Mouse (Mus musculus): ENCODE measurements around the gene Phf23. TPM values are rescaled to one million over a fixed set of nuclear protein-coding genes. Genes with fewer than 3 reads are reported as not detected.
A peak's percentile ranks its signal among the peaks of the same experiment; 100 is the strongest.

Gene Phf23
- polyA plus RNA-seq, 1 experiment, result 75.6 TPM

GRCm38 (mm10) chr11:69984431-69984830, 11.1 kb upstream of the Phf23 start:
- H3K36me3 ChIP-seq (ENCODE audit: control insufficient read depth, insufficient read depth, low read length, poor library complexity, severe bottlenecking), result peaks cover 17% of the 10 kb centered on the region
- no peaks in the 10 kb centered on the region for H3K9me3 ChIP-seq (replicated peaks; ENCODE audit: control insufficient read depth, insufficient read depth, low read length, poor library complexity, severe bottlenecking)
- no peaks in the 10 kb centered on the region for H3K27me3 ChIP-seq (ENCODE audit: control insufficient read depth, insufficient read depth, low read length, poor library complexity, severe bottlenecking)
- no peak overlapping the region for H3K9ac ChIP-seq (ENCODE audit: low read depth, poor library complexity, severe bottlenecking)
- H3K4me1 ChIP-seq (ENCODE audit: control insufficient read depth, insufficient read depth, low read length), result no peaks in the 10 kb centered on the region
- no peak for TF ChIP-seq POLR2A (IDR thresholded peaks at IDR 0.05; ENCODE audit: insufficient read depth, low read length)
- no peak for TF ChIP-seq CTCF (IDR thresholded peaks at IDR 0.05; ENCODE audit: low read depth, low read length)
- no peak for TF ChIP-seq EP300 (IDR thresholded peaks at IDR 0.05; ENCODE audit: insufficient read depth, low read depth, low read length)
- H3K4me3 ChIP-seq (ENCODE audit: low read depth, low read length), result no peak overlapping the region
- no peak overlapping the region for H3K27ac ChIP-seq (ENCODE audit: insufficient read depth, low read length)

GRCm38 (mm10) chr11:69989949-69990348, 5.6 kb upstream of the Phf23 start:
- Histone ChIP-seq H3K36me3 (ENCODE audit: control insufficient read depth, insufficient read depth, low read length, poor library complexity, severe bottlenecking) (peaks cover 11% of the 10 kb centered on the region), H3K4me1 (ENCODE audit: control insufficient read depth, insufficient read depth, low read length) (no peaks in the 10 kb centered on the region), H3K27ac (ENCODE audit: insufficient read depth, low read length) (0 out of 2 replicates have a peak overlapping the region, but pooled peaks have one; percentile 21), H3K4me3 (ENCODE audit: low read depth, low read length) (no peak overlapping the region), H3K9me3 (replicated peaks; ENCODE audit: control insufficient read depth, insufficient read depth, low read length, poor library complexity, severe bottlenecking) (no peaks in the 10 kb centered on the region), H3K9ac (ENCODE audit: low read depth, poor library complexity, severe bottlenecking) (no peak overlapping the region), H3K27me3 (ENCODE audit: control insufficient read depth, insufficient read depth, low read length, poor library complexity, severe bottlenecking) (no peaks in the 10 kb centered on the region)
- TF ChIP-seq POLR2A (IDR thresholded peaks at IDR 0.05; ENCODE audit: insufficient read depth, low read length) (no peak), EP300 (IDR thresholded peaks at IDR 0.05; ENCODE audit: insufficient read depth, low read depth, low read length) (no peak), CTCF (IDR thresholded peaks at IDR 0.05; ENCODE audit: low read depth, low read length) (no peak)

- no peaks in the 10 kb centered on the region for H3K9me3 ChIP-seq (replicated peaks; ENCODE audit: control insufficient read depth, insufficient read depth, low read length, poor library complexity, severe bottlenecking)
- peak within 1 kb of the TSS; percentile 89 for H3K27ac ChIP-seq (ENCODE audit: insufficient read depth, low read length)
- no peaks in the 10 kb centered on the region for H3K27me3 ChIP-seq (ENCODE audit: control insufficient read depth, insufficient read depth, low read length, poor library complexity, severe bottlenecking)
- peak within 1 kb of the TSS; percentile 97 for H3K9ac ChIP-seq (ENCODE audit: low read depth, poor library complexity, severe bottlenecking)
- TF ChIP-seq CTCF (IDR thresholded peaks at IDR 0.05; ENCODE audit: low read depth, low read length) (no peak), POLR2A (IDR thresholded peaks at IDR 0.05; ENCODE audit: insufficient read depth, low read length) (peak; percentile 23), EP300 (IDR thresholded peaks at IDR 0.05; ENCODE audit: insufficient read depth, low read depth, low read length) (peak; percentile 78)
- no peaks in the 10 kb centered on the region for H3K4me1 ChIP-seq (ENCODE audit: control insufficient read depth, insufficient read depth, low read length)
- H3K36me3 ChIP-seq (ENCODE audit: control insufficient read depth, insufficient read depth, low read length, poor library complexity, severe bottlenecking), result 0 out of 2 replicates have a peak, but pooled peaks cover 5% of the 10 kb centered on the region
- H3K4me3 ChIP-seq (ENCODE audit: low read depth, low read length), result peak within 1 kb of the TSS; percentile 99
Observed at GRCm38 (mm10) chr11:69990850-69991691, 4.5 kb upstream of the Phf23 start, which contains the start of gene Gabarap. Gabarap (plus strand) TSS chr11:69991143.

GRCm38 (mm10) chr11:69991711-69992110, 3.9 kb upstream of the Phf23 start:
- H3K4me1 ChIP-seq (ENCODE audit: control insufficient read depth, insufficient read depth, low read length), result no peaks in the 10 kb centered on the region
- 0 out of 2 replicates have a peak, but pooled peaks cover 3% of the 10 kb centered on the region for H3K36me3 ChIP-seq (ENCODE audit: control insufficient read depth, insufficient read depth, low read length, poor library complexity, severe bottlenecking)
- H3K9ac ChIP-seq (ENCODE audit: low read depth, poor library complexity, severe bottlenecking), result peak overlapping the region; percentile 97
- peak overlapping the region; percentile 99 for H3K4me3 ChIP-seq (ENCODE audit: low read depth, low read length)
- TF ChIP-seq EP300 (IDR thresholded peaks at IDR 0.05; ENCODE audit: insufficient read depth, low read depth, low read length) (no peak), CTCF (IDR thresholded peaks at IDR 0.05; ENCODE audit: low read depth, low read length) (no peak), POLR2A (IDR thresholded peaks at IDR 0.05; ENCODE audit: insufficient read depth, low read length) (no peak)
- H3K9me3 ChIP-seq (replicated peaks; ENCODE audit: control insufficient read depth, insufficient read depth, low read length, poor library complexity, severe bottlenecking), result no peaks in the 10 kb centered on the region
- 0 out of 2 replicates have a peak overlapping the region, but pooled peaks have one; percentile 32 for H3K27ac ChIP-seq (ENCODE audit: insufficient read depth, low read length)
- H3K27me3 ChIP-seq (ENCODE audit: control insufficient read depth, insufficient read depth, low read length, poor library complexity, severe bottlenecking), result no peaks in the 10 kb centered on the region

- Histone ChIP-seq H3K36me3 (ENCODE audit: control insufficient read depth, insufficient read depth, low read length, poor library complexity, severe bottlenecking) (peaks cover 3% of the 10 kb centered on the region; the same call in 1 of the 2 replicates), H3K4me3 (ENCODE audit: low read depth, low read length) (no peak overlapping the region)
Observed at GRCm38 (mm10) chr11:69992396-69992795, 3.2 kb upstream of the Phf23 start.

DNA sequence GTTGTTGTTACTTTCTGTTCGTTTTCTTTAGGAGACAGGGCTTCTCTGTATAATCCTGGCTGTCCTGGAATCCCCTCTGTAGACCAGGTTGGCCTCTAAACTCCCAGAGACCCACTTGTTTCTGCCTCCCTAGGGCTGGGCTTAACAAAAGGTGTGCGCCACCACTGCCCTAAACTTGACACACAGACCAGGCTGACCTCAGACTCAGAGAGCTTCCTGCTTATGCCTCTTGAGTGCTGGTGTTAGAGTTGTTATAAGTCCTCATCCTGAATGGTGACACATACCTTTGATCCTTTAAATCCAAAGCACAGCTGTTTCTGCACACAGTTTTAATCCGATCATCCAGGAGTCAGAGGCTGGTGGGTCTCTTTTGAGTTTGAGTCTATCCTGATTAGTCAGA, 2.6 kb upstream of the Phf23 start:
- no peak overlapping the region for H3K4me3 ChIP-seq (ENCODE audit: low read depth, low read length)
- peaks cover 8% of the 10 kb centered on the region for H3K36me3 ChIP-seq (ENCODE audit: control insufficient read depth, insufficient read depth, low read length, poor library complexity, severe bottlenecking)
- no peaks in the 10 kb centered on the region for H3K27me3 ChIP-seq (ENCODE audit: control insufficient read depth, insufficient read depth, low read length, poor library complexity, severe bottlenecking)
- H3K9ac ChIP-seq (ENCODE audit: low read depth, poor library complexity, severe bottlenecking), result no peak overlapping the region
- H3K4me1 ChIP-seq (ENCODE audit: control insufficient read depth, insufficient read depth, low read length), result no peaks in the 10 kb centered on the region
- TF ChIP-seq CTCF (IDR thresholded peaks at IDR 0.05; ENCODE audit: low read depth, low read length) (no peak), POLR2A (IDR thresholded peaks at IDR 0.05; ENCODE audit: insufficient read depth, low read length) (no peak), EP300 (IDR thresholded peaks at IDR 0.05; ENCODE audit: insufficient read depth, low read depth, low read length) (no peak)
- H3K9me3 ChIP-seq (replicated peaks; ENCODE audit: control insufficient read depth, insufficient read depth, low read length, poor library complexity, severe bottlenecking), result no peaks in the 10 kb centered on the region
- no peak overlapping the region for H3K27ac ChIP-seq (ENCODE audit: insufficient read depth, low read length)

More at GRCm38 (mm10) chr11:69992396-69992795, 3.2 kb upstream of the Phf23 start:
- no peaks in the 10 kb centered on the region for H3K9me3 ChIP-seq (replicated peaks; ENCODE audit: control insufficient read depth, insufficient read depth, low read length, poor library complexity, severe bottlenecking)
- H3K27me3 ChIP-seq (ENCODE audit: control insufficient read depth, insufficient read depth, low read length, poor library complexity, severe bottlenecking), result no peaks in the 10 kb centered on the region
- H3K9ac ChIP-seq (ENCODE audit: low read depth, poor library complexity, severe bottlenecking), result peak overlapping the region; percentile 97; the same call in 1 of the 2 replicates
- H3K4me1 ChIP-seq (ENCODE audit: control insufficient read depth, insufficient read depth, low read length), result no peaks in the 10 kb centered on the region
- H3K27ac ChIP-seq (ENCODE audit: insufficient read depth, low read length), result no peak overlapping the region
- TF ChIP-seq EP300 (IDR thresholded peaks at IDR 0.05; ENCODE audit: insufficient read depth, low read depth, low read length), result no peak
- TF ChIP-seq POLR2A (IDR thresholded peaks at IDR 0.05; ENCODE audit: insufficient read depth, low read length), result no peak
- no peak for TF ChIP-seq CTCF (IDR thresholded peaks at IDR 0.05; ENCODE audit: low read depth, low read length)
